Mouse (Mus musculus) embryonic facial prominence, embryonic 10.5 days (tissue): Measurements from ENCODE around the gene Lrmda. TPM values are rescaled to one million over a fixed set of nuclear protein-coding genes. Genes with fewer than 3 reads are reported as not detected.

Source experiments
- DNase-seq: peaks from one replicate; pipeline ENCODE4 v3.0.0-alpha.2; 2017; ENCODE audit warnings: low spot score
- H3K27ac ChIP-seq: fragments of 300-500 bp; sonication (generic); replicated peaks from 2 replicates; pipeline ENCODE4 v1.5.1; 2016; ENCODE audit warnings: mild to moderate bottlenecking
- H3K27me3 ChIP-seq: fragments of 300-500 bp; sonication (generic); replicated peaks from 2 replicates; pipeline ENCODE4 v1.6.1; 2016; ENCODE audit warnings: low read depth, mild to moderate bottlenecking; ENCODE audit not compliant: poor library complexity, severe bottlenecking
- H3K36me3 ChIP-seq: fragments of 300-500 bp; sonication (generic); replicated peaks from 2 replicates; pipeline ENCODE4 v1.6.1; 2016; ENCODE audit warnings: mild to moderate bottlenecking, moderate library complexity
- H3K4me1 ChIP-seq: fragments of 300-500 bp; sonication (generic); 2 replicates; pipeline ENCODE4 v1.6.1; 2016
- H3K4me3 ChIP-seq: fragments of 300-500 bp; sonication (generic); 2 replicates; pipeline ENCODE4 v1.5.1; 2016; ENCODE audit warnings: mild to moderate bottlenecking, moderate library complexity
- H3K9me3 ChIP-seq: fragments of 300-500 bp; sonication (generic); 2 replicates; pipeline ENCODE4 v1.6.1; 2016; ENCODE audit warnings: mild to moderate bottlenecking
- WGBS: fragments of 180-500 bp; shearing (Covaris S2); methylation state at CpG from one replicate; pipeline ENCODE4 v1.1.7; 2016; 5-methylcytosine and 5-hydroxymethylcytosine counted together
- polyA plus RNA-seq: library from polyadenylated mRNA; unstranded; fragments of >200 nt; fragmentation: Nextera tagmentation; extraction: Ambion mirVana; gene quantifications from 2 replicates; pipeline ENCODE4 v1.2.1, GENCODE M21; 2016

The Lrmda gene
- polyA plus RNA-seq, 1 experiment from 2014 or later = 0.88 TPM

DNA sequence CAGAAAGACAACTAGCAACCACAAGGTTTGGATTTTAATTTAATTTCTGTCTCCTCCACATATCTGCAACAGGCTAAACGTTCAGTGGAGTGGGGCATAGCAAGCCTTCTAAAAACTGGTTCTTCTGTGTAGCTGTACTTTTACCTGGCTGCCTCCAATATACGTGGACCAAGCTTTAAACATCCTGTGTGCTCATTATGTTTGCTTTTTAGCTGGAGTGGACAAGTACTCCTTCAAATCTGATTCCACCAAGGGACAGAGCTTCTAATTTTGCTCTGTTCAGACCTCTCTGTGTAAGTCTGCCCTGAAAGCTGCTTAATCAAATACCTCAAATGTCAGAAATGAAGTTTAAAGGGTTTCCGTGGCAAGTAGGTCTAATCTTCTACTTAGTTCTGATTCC lies 807.3 kb downstream of the Lrmda start:
- DNase-seq = no peak
- Histone ChIP-seq H3K27me3 (no peaks in the 10 kb centered on the region), H3K4me3 (no peak overlapping the region), H3K9me3 (no peaks in the 10 kb centered on the region), H3K4me1 (no peaks in the 10 kb centered on the region), H3K27ac (no peak overlapping the region), H3K36me3 (no peaks in the 10 kb centered on the region)
- 84% methylated on average over 3 of the region's 3 CpGs for WGBS

DNA sequence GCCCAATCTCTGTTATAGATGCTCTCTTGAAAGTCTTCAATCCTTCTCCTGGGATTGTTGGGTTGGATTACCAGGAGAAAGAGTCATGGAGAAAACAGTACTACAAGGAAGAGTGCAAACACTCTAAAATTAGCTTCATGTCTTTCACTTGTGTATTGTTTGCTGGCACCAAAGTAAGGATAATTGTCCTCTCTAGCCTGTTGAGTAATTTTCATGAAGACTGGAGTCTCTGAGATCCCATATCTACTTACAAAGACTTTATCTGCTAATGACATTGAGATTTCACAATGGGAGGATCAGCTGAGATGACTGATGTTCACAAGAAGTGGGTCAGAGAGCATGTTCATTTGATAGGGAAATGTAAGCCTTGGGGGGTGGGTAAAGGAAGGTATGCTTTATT lies 817.5 kb downstream of the Lrmda start:
- Histone ChIP-seq H3K27me3 (no peaks in the 10 kb centered on the region), H3K4me3 (no peak overlapping the region), H3K4me1 (no peaks in the 10 kb centered on the region), H3K27ac (no peak overlapping the region), H3K36me3 (no peaks in the 10 kb centered on the region), H3K9me3 (no peaks in the 10 kb centered on the region)
- DNase-seq = no peak

DNA sequence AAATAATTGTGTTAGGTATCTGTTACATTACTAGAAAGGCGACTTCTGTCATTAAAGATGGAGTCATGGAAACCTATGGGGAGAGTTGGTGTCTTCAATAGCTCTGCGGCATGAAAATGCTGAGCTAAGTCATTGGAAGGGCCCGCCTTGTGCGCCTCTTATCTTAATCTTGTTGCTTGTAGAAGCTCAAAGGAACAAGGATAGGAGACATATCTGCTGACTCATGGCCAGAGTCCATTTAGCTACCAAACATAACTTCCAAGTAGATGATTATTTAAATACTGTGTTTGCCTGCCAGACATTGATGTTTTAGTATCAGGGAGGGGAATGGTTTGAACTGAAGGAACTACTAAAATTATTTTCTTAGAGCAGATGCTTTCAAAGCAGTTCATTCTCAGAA lies 821.6 kb downstream of the Lrmda start:
- Histone ChIP-seq H3K27me3 (no peaks in the 10 kb centered on the region), H3K9me3 (no peaks in the 10 kb centered on the region), H3K36me3 (no peaks in the 10 kb centered on the region), H3K4me1 (no peaks in the 10 kb centered on the region), H3K4me3 (no peak overlapping the region), H3K27ac (no peak overlapping the region)
- 90% methylated on average over 4 of the region's 4 CpGs for WGBS
- DNase-seq = no peak

DNA sequence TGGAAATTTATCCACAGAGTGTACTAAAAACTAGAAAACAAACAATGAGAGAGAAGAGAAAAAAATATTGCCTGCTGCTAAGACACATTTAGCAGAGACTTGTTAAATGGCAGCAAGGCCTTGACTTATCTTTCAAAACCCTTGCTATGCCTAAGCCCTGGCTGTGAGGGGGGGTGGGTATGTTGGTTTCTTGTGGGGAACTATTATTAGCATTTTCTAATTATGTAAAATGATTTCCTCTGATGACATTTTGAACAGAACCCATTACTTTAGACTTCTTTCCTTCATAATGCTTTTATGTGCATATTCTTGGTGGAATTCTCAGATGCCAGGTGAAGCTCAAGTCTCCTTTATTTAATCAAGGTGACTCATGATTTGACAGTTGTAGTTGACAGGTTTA lies 824.5 kb downstream of the Lrmda start:
- DNase-seq = no peak
- Histone ChIP-seq H3K27me3 (no peaks in the 10 kb centered on the region), H3K36me3 (no peaks in the 10 kb centered on the region), H3K4me1 (no peaks in the 10 kb centered on the region), H3K4me3 (no peak overlapping the region), H3K27ac (no peak overlapping the region), H3K9me3 (no peaks in the 10 kb centered on the region)

DNA sequence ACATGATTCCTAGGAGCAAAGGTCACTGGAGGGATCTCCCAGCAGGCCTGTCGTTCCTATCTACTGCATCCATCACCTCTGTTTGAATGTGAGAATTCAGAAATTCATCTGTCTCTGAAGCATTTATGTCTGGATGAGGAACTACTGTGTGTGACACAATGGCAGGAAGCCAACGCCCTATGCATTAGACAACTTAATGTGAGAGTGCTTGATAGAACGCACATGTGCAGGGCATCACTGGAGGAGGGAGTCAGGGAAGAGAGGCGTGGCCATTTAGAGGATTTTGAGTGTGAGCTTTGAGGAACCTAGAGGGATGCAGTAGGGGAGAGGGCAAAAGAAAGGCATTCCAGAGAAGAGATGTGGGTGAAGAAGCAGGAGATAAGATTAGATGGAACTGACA lies 825.9 kb downstream of the Lrmda start:
- Histone ChIP-seq H3K4me3 (no peak overlapping the region), H3K4me1 (no peaks in the 10 kb centered on the region), H3K9me3 (no peaks in the 10 kb centered on the region), H3K27ac (no peak overlapping the region), H3K36me3 (no peaks in the 10 kb centered on the region), H3K27me3 (no peaks in the 10 kb centered on the region)
- WGBS = 82% methylated on average over 4 of the region's 4 CpGs
- DNase-seq = no peak

DNA sequence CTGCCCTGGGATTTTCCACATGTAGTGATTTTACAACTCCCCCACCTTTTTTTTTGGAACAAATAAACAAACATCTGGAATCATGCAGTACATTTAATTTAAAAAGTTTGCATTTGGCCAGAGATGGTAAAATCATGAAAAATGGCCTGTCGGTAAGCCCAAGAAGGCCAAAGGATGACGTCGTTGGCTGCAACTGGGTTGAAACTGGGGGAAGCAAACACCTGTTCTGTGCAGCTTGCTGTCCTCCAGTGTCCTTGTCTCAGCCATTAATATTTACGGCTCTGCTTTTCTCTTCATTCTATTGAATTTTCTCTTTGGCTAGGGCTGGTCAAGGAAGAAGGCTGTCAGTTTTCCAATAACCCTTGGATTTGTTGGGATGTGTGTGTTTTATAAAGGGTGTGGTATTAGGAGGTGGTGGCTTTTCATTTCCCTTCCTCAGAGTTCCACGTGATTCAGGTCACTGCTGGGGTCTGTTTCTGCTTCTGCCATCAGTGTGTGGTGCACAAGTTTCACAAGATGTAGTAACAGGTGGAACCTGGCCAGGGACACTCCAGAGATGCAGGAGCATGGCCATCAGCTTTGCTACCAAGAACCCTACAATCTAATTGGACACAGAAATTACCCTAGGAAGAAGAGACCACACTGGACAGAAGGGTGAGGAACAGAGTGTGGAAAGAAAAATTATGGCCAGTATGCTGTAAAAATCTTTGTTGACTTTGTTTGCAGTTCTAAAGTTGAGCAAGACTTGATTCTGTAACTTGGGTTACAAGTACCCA lies 827.7 kb downstream of the Lrmda start:
- H3K4me1 ChIP-seq = no peaks in the 10 kb centered on the region
- H3K4me3 ChIP-seq = no peak overlapping the region
- no peaks in the 10 kb centered on the region for H3K36me3 ChIP-seq
- no peaks in the 10 kb centered on the region for H3K27me3 ChIP-seq
- WGBS = 91% methylated on average over 5 of the region's 5 CpGs
- no peaks in the 10 kb centered on the region for H3K9me3 ChIP-seq
- DNase-seq = no peak
- H3K27ac ChIP-seq = no peak overlapping the region

DNA sequence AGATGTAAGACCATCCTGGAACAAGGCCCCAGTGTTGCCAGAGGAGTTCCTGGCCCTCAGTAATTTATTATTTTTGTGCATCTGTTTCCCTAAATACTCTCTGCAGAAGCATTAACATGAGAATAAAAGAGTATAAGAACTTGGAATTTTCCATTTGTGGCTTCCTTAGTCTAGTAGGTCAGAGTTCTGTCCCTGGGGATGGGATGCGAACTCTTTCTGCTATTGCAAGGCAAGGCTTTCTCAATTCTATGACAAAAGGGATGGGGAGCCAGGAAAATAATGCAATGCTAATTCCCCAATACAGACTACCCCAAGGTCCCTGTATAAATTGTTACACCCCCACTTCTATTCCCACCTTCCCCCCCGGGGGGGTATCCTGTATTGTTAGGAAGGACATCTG lies 829.6 kb downstream of the Lrmda start:
- Histone ChIP-seq H3K4me3 (no peak overlapping the region), H3K9me3 (no peaks in the 10 kb centered on the region), H3K27me3 (no peaks in the 10 kb centered on the region), H3K4me1 (no peaks in the 10 kb centered on the region), H3K36me3 (no peaks in the 10 kb centered on the region), H3K27ac (no peak overlapping the region)
- 89% methylated on average over 2 of the region's 2 CpGs for WGBS
- no peak for DNase-seq

DNA sequence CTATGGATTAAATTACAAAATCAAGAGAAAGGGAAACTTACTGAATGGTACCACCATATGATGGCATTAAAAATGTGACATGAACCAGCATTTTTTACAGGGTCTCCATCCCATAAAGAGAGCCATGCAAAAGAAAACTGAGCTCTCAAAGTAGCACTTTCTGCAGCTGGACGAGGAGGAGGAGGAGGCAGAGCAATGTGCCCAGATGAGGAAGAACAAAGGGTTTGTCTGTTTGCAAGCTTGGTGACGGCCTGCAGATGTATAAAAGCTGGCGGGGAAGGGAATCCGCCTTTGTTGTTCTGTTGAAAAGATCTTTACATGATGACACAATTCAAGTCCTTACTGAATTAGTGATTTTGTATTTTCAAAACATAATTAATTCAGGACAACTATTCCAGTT lies 841.1 kb downstream of the Lrmda start:
- H3K27ac ChIP-seq = no peak overlapping the region; the same call in 1 of the 2 replicates
- H3K4me1 ChIP-seq = peaks cover 18% of the 10 kb centered on the region; the same call in 1 of the 2 replicates
- H3K4me3 ChIP-seq = no peak overlapping the region
- no peaks in the 10 kb centered on the region for H3K9me3 ChIP-seq
- WGBS = 27% methylated on average over 4 of the region's 4 CpGs
- DNase-seq = no peak
- no peaks in the 10 kb centered on the region for H3K36me3 ChIP-seq
- H3K27me3 ChIP-seq = no peaks in the 10 kb centered on the region

DNA sequence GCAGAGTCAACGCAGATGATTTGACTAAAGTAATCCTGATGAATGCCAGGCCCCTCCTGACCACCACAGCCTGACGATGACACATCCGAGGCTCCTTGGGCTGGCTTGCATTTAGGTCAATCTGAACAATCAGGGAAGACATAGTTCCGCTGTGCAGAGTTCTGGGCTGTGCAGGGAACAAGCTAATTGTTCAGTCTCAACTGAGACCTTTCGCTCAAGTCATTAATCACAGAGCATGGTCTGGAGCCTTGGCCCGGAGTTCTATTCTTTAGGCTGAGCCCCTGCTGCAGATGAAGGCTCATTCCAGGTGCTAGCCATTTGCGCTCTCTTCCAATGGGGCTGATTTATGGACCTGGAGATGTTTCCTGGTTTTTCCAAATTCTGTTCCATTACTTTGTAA lies 844.6 kb downstream of the Lrmda start:
- H3K27me3 ChIP-seq = no peaks in the 10 kb centered on the region
- no peak overlapping the region for H3K27ac ChIP-seq
- H3K36me3 ChIP-seq = no peaks in the 10 kb centered on the region
- 76% methylated on average over 7 of the region's 7 CpGs for WGBS
- H3K9me3 ChIP-seq = no peaks in the 10 kb centered on the region
- DNase-seq = peak; percentile 17
- H3K4me1 ChIP-seq = peaks cover 18% of the 10 kb centered on the region; the same call in 1 of the 2 replicates
- H3K4me3 ChIP-seq = no peak overlapping the region

DNA sequence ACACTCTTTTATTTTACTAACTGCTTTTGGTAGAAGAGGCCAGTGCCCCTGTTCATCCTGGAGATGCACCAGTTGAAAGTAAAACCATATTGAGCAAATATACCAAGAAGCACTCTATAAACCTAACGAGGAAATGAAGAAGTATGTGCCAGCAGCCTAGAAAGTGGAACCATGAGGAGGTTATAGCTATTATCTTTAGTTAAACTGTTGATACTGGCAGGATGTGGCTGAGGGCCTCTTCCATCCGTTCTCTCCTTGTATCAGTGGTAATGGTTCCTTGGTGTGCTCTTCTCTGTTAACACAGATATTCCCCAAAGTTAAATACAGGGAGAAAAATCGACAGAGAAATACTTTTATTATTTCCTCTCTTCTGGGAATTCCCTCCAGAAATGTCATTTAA lies 855.1 kb downstream of the Lrmda start:
- Histone ChIP-seq H3K4me1 (no peaks in the 10 kb centered on the region), H3K4me3 (no peak overlapping the region), H3K9me3 (no peaks in the 10 kb centered on the region), H3K27ac (no peak overlapping the region), H3K36me3 (no peaks in the 10 kb centered on the region), H3K27me3 (no peaks in the 10 kb centered on the region)
- DNase-seq = no peak
- WGBS = 87% methylated on average over 3 of the region's 3 CpGs

DNA sequence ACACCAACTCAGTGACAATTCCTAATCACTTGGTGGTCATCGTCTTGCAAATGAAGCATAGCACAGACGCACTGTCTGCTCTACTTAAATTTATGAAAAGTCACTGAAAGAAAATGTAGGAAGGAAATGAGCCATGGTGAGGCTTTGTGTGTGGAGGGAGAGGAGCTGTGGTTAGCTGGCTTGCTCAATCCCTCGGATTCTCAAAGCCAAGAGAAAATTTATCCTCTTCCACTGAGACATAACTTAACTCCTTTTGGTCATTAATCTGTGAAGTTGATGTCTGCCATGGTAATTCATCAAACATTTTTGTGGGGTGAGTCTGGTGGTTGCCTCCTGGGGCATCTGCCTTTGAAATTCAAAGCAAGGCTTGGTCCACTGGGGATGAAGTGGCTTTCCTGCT lies 867.7 kb downstream of the Lrmda start:
- Histone ChIP-seq H3K36me3 (no peaks in the 10 kb centered on the region), H3K4me1 (0 out of 2 replicates have a peak, but pooled peaks cover 2% of the 10 kb centered on the region), H3K9me3 (no peaks in the 10 kb centered on the region), H3K27me3 (no peaks in the 10 kb centered on the region), H3K27ac (no peak overlapping the region), H3K4me3 (no peak overlapping the region)
- no peak for DNase-seq
- 84% methylated on average over 3 of the region's 3 CpGs for WGBS

DNA sequence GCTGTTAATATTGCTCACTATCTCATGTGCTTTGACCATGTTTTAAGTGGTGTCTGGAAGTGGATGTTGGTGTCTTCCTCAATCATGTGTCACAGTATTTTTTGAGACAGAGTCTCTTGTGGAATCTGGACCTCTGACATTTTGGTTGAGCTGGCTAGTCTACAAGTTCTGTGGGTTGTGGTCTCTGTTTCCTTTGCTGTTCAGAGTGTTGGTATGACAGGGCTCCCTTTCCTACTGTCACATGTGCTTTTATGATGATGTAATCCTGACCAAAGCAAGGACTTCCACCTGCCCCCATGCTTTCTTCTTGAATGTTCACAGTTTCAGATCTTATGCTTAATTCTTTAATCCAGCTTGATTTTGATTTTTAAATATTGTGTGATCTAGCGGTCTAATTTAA lies 879.8 kb downstream of the Lrmda start:
- no peak for DNase-seq
- Histone ChIP-seq H3K27me3 (no peaks in the 10 kb centered on the region), H3K27ac (no peak overlapping the region), H3K9me3 (no peaks in the 10 kb centered on the region), H3K4me3 (no peak overlapping the region), H3K4me1 (no peaks in the 10 kb centered on the region), H3K36me3 (no peaks in the 10 kb centered on the region)
- 91% methylated on average over 1 of the region's 1 CpGs for WGBS

DNA sequence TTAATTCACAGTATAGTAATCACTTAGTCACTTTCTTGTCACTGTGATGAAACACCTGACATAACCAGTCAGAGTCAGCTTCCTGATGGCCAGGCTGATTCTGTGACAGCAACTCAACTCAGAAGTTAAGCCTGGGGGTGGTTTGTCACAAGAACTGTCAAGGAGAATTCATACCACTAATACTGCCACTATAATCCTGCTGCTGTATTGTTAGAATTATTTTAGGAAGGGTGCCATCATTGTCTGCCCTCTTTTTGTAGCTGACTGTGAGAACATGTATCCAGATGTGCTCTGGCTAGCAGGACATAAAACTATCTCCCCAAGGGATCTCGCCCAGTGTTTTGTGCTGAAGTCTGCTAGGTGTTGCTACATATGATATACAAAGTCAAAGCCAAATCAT lies 882.6 kb downstream of the Lrmda start:
- Histone ChIP-seq H3K4me1 (peaks cover 11% of the 10 kb centered on the region), H3K4me3 (no peak overlapping the region), H3K27ac (no peak overlapping the region), H3K9me3 (no peaks in the 10 kb centered on the region), H3K27me3 (no peaks in the 10 kb centered on the region), H3K36me3 (no peaks in the 10 kb centered on the region)
- 89% methylated on average over 1 of the region's 1 CpGs for WGBS
- no peak for DNase-seq
